Mouse (Mus musculus) liver, adult 2 months (tissue): ENCODE data around the gene Adk.

Experiments
- CTCF ChIP-seq: fragments of 200-500 bp; IDR thresholded peaks from 2 replicates; pipeline ENCODE4 v1.5.1; 2011; ENCODE audit warnings: low read depth, low read length, control low read depth
- POLR2A ChIP-seq: fragments of 200-500 bp; IDR thresholded peaks from 2 replicates; pipeline ENCODE4 v1.6.1; 2011; ENCODE audit warnings: low read length, control low read depth; ENCODE audit not compliant: insufficient read depth; ENCODE audit errors: extremely low read depth

DNA sequence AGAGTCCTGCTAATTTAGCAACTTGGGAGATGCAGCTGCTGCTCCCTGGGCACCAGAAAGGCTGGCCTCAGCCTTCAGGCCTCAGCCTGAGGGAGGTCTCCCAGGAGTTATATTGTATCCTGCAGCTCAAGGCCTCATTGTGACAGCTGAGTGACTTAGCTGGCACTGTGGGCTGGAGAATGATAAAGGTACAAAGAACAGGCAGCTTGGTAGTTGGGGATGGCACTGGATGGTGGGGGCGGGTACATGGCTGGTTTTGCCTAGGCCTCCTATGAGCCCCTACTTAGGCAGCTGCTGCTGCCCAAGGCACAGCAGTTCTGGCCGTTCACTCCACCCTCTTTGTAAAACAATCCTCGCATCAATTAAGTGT lies 436.7 kb downstream of the Adk start:
- TF ChIP-seq POLR2A (no peak), CTCF (no peak)
